Mouse (Mus musculus) ES-E14 (cell line): ENCODE results near the gene Emb. TPM values are rescaled to one million over a fixed set of nuclear protein-coding genes. Genes with fewer than 3 reads are reported as not detected.

Source experiments
- DNase-seq: peaks from one replicate; pipeline ENCODE4 v3.0.0-alpha.2; 2013; ENCODE audit warnings: low read depth, low spot score
- H3K27ac ChIP-seq: 2 replicates; pipeline ENCODE4 v1.5.1; 2012; ENCODE audit warnings: low read depth, mild to moderate bottlenecking, low read length, moderate library complexity, mixed read lengths; ENCODE audit not compliant: poor library complexity, insufficient read depth, severe bottlenecking
- H3K36me3 ChIP-seq: 2 replicates; pipeline ENCODE4 v1.6.1; 2012; ENCODE audit warnings: mild to moderate bottlenecking, low read length, moderate library complexity, mixed read lengths; ENCODE audit not compliant: control insufficient read depth, poor library complexity, insufficient read depth, severe bottlenecking
- H3K4me1 ChIP-seq, 2 experiments: fragments of 150-350 bp in 1 of 2; sonication (generic) in 1 of 2; 2 replicates each; pipeline ENCODE4 v1.6.1; 2012; ENCODE audit warnings: low read length in 2 of 2, mild to moderate bottlenecking in 1 of 2, mixed read lengths in 1 of 2; ENCODE audit not compliant: control insufficient read depth in 2 of 2, insufficient read depth in 2 of 2, poor library complexity in 1 of 2
- H3K4me3 ChIP-seq, 2 experiments: fragments of 150-350 bp in 1 of 2; sonication (generic) in 1 of 2; 2 replicates each; pipeline ENCODE4 v1.5.1; 2012; ENCODE audit warnings: low read length in 2 of 2, low read depth in 1 of 2, mild to moderate bottlenecking in 1 of 2, mixed read lengths in 1 of 2; ENCODE audit not compliant: insufficient read depth in 1 of 2, poor library complexity in 1 of 2, severe bottlenecking in 1 of 2
- H3K9ac ChIP-seq: 2 replicates; pipeline ENCODE4 v1.6.1; 2012; ENCODE audit warnings: low read depth, mild to moderate bottlenecking, low read length, mixed read lengths; ENCODE audit not compliant: poor library complexity, insufficient read depth, severe bottlenecking
- H3K9me3 ChIP-seq: fragments of 150-350 bp; sonication (generic); 2 replicates; pipeline ENCODE4 v1.6.1; 2012; ENCODE audit warnings: low read depth, mild to moderate bottlenecking, low read length; ENCODE audit not compliant: control insufficient read depth, insufficient read depth
- CHD2 ChIP-seq: IDR thresholded peaks from 2 replicates; pipeline ENCODE4 v1.6.1; 2014; ENCODE audit warnings: mild to moderate bottlenecking, low read depth, low read length, inconsistent platforms
- HCFC1 ChIP-seq: IDR thresholded peaks from 2 replicates; pipeline ENCODE4 v1.6.1; 2012; ENCODE audit warnings: low read length, inconsistent platforms, borderline replicate concordance; ENCODE audit not compliant: insufficient read depth
- MAFK ChIP-seq: IDR thresholded peaks from 2 replicates; pipeline ENCODE4 v1.6.1; 2014; ENCODE audit warnings: mild to moderate bottlenecking, low read depth, low read length, inconsistent platforms; ENCODE audit not compliant: insufficient read depth
- ZC3H11A ChIP-seq: IDR thresholded peaks from 2 replicates; pipeline ENCODE4 v1.6.1; 2012; ENCODE audit warnings: low read depth, mild to moderate bottlenecking, inconsistent platforms, low read length, borderline replicate concordance
- ZNF384 ChIP-seq: IDR thresholded peaks from 2 replicates; pipeline ENCODE4 v1.6.1; 2012; ENCODE audit warnings: low read depth, low read length, inconsistent platforms
- in situ Hi-C, 2 experiments: fragments of 600-800 bp; cut with MboI; formaldehyde crosslinking; loops; one replicate each; pipeline ENCODE4 v1.15.1; 2025; ENCODE audit warnings: low sequenced_read_pairs in 2 of 2, inconsistent platforms in 1 of 2; ENCODE audit not compliant: unreplicated experiment in 2 of 2
- total RNA-seq: library from RNA; depleted of rRNA; stranded (reverse); fragments of 300-350 nt; gene quantifications from 2 replicates; pipeline ENCODE4 v1.2.3, GENCODE M21; 2012

The Emb gene
- total RNA-seq, 1 experiment: 144 TPM

- Histone ChIP-seq H3K4me1 (no peaks in the 10 kb centered on the region), H3K9me3 (no peaks in the 10 kb centered on the region), H3K4me3 (no peak overlapping the region), H3K27ac (no peak overlapping the region), H3K36me3 (no peaks in the 10 kb centered on the region), H3K9ac (no peak overlapping the region)
- in situ Hi-C loops: no loop called here
- no peak for DNase-seq
- TF ChIP-seq HCFC1 (no peak), MAFK (no peak), ZNF384 (no peak), ZC3H11A (no peak), CHD2 (no peak)
Measured at GRCm38 (mm10) chr13:117284036-117284435, 75.7 kb downstream of the Emb start.

GRCm38 (mm10) chr13:117286939-117287338, 78.6 kb downstream of the Emb start:
- no peak for DNase-seq
- TF ChIP-seq CHD2 (no peak), ZC3H11A (no peak), ZNF384 (no peak), MAFK (no peak), HCFC1 (no peak)
- Histone ChIP-seq H3K36me3 (no peaks in the 10 kb centered on the region), H3K4me3 (no peak overlapping the region), H3K9me3 (no peaks in the 10 kb centered on the region), H3K27ac (no peak overlapping the region), H3K4me1 (no peaks in the 10 kb centered on the region; a peak in 1 of 4 replicates), H3K9ac (no peak overlapping the region)
- in situ Hi-C loops: loop anchor here in 1 of 2 experiments (5.0 kb wide), 1 partner anchor 80 kb away; the partner anchor contains the start of gene Emb

GRCm38 (mm10) chr13:117287400-117287799, 79.1 kb downstream of the Emb start:
- in situ Hi-C loops: loop anchor here in 1 of 2 experiments (5.0 kb wide), 1 partner anchor 80 kb away; the partner anchor contains the start of gene Emb
- no peak overlapping the region for H3K27ac ChIP-seq
- H3K4me1 ChIP-seq: no peaks in the 10 kb centered on the region; a peak in 1 of 4 replicates
- no peaks in the 10 kb centered on the region for H3K9me3 ChIP-seq
- H3K36me3 ChIP-seq: no peaks in the 10 kb centered on the region
- no peak for TF ChIP-seq HCFC1
- TF ChIP-seq MAFK: no peak
- TF ChIP-seq ZNF384: no peak
- no peak for TF ChIP-seq ZC3H11A
- no peak for TF ChIP-seq CHD2
- no peak for DNase-seq
- H3K9ac ChIP-seq: no peak overlapping the region
- no peak overlapping the region for H3K4me3 ChIP-seq

- H3K4me3 ChIP-seq: no peak overlapping the region
- H3K9me3 ChIP-seq: no peaks in the 10 kb centered on the region
- no peaks in the 10 kb centered on the region for H3K36me3 ChIP-seq
- no peaks in the 10 kb centered on the region; a peak in 1 of 4 replicates for H3K4me1 ChIP-seq
- DNase-seq: peak; percentile 74
- in situ Hi-C loops: loop anchor here in 1 of 2 experiments (5.0 kb wide), 1 partner anchor 82 kb away; the partner anchor contains the start of gene Emb
- no peak overlapping the region for H3K27ac ChIP-seq
- TF ChIP-seq MAFK (no peak), ZC3H11A (no peak), HCFC1 (no peak), ZNF384 (no peak), CHD2 (no peak)
- no peak overlapping the region for H3K9ac ChIP-seq
Measured at GRCm38 (mm10) chr13:117289494-117290270, 81.3 kb downstream of the Emb start.
